Mouse (Mus musculus): ENCODE data around the gene Cd70. TPM values are rescaled to one million over a fixed set of nuclear protein-coding genes. Genes with fewer than 3 reads are reported as not detected.
A peak's percentile ranks its signal among the peaks of the same experiment; 100 is the strongest.

Cd70 gene
- polyA plus RNA-seq, 2 experiments = not detected

GRCm38 (mm10) chr17:57105181-57106034, 44.2 kb downstream of the Cd70 start, which contains the start of gene Tnfsf9:
Tnfsf9 (plus strand) TSS chr17:57105325.
- ATAC-seq (ENCODE audit: low FRiP score, low read depth) = peak; percentile 67
- Histone ChIP-seq H3K27ac (replicated peaks; ENCODE audit: low read depth, low read length) (0 out of 2 replicates have a peak within 1 kb of the TSS, but pooled peaks have one; percentile 3), H3K4me2 (replicated peaks; ENCODE audit: low read depth, low read length, severe bottlenecking) (peak within 1 kb of the TSS; percentile 78), H3K9me3 (ENCODE audit: control insufficient read depth, low read length) (no peaks in the 10 kb centered on the region), H3K36me3 (ENCODE audit: control insufficient read depth, insufficient read depth, low read length) (no peaks in the 10 kb centered on the region), H3K27me3 (ENCODE audit: control insufficient read depth, insufficient read depth, low read length) (no peaks in the 10 kb centered on the region), H3K4me3 (replicated peaks; ENCODE audit: low read length) (peak within 1 kb of the TSS; percentile 68), H3K9ac (ENCODE audit: low read depth, low read length, severe bottlenecking) (peak within 1 kb of the TSS; percentile 79), H3K4me1 (ENCODE audit: control insufficient read depth, insufficient read depth, low read length) (peaks cover 11% of the 10 kb centered on the region)
- 0% methylated on average over 47 of the region's 61 CpGs for WGBS
- peak; percentile 62; the same call in 1 of the 2 replicates for TF ChIP-seq POLR2A (IDR thresholded peaks at IDR 0.05; ENCODE audit: borderline replicate concordance, extremely low read depth, insufficient read depth, insufficient read length)
- DNase-seq (ENCODE audit: low spot score) = peak; percentile 68

- no peak for DNase-seq (ENCODE audit: low spot score)
- no peaks in the 10 kb centered on the region for H3K36me3 ChIP-seq (ENCODE audit: control insufficient read depth, insufficient read depth, low read length)
- H3K4me1 ChIP-seq (ENCODE audit: control insufficient read depth, insufficient read depth, low read length) = peaks cover 11% of the 10 kb centered on the region
- peak overlapping the region; percentile 78 for H3K4me2 ChIP-seq (replicated peaks; ENCODE audit: low read depth, low read length, severe bottlenecking)
- H3K9me3 ChIP-seq (ENCODE audit: control insufficient read depth, low read length) = no peaks in the 10 kb centered on the region
- no peak for TF ChIP-seq POLR2A (IDR thresholded peaks at IDR 0.05; ENCODE audit: borderline replicate concordance, extremely low read depth, insufficient read depth, insufficient read length)
- no peaks in the 10 kb centered on the region for H3K27me3 ChIP-seq (ENCODE audit: control insufficient read depth, insufficient read depth, low read length)
- peak overlapping the region; percentile 79; the same call in 1 of the 2 replicates for H3K9ac ChIP-seq (ENCODE audit: low read depth, low read length, severe bottlenecking)
- ATAC-seq (ENCODE audit: low FRiP score, low read depth) = no peak
- WGBS = 40% methylated on average over 4 of the region's 4 CpGs
- H3K27ac ChIP-seq (replicated peaks; ENCODE audit: low read depth, low read length) = no peak overlapping the region
- H3K4me3 ChIP-seq (replicated peaks; ENCODE audit: low read length) = peak overlapping the region; percentile 68
Measured at GRCm38 (mm10) chr17:57104496-57104895, 45.1 kb downstream of the Cd70 start.

- WGBS = 80% methylated on average over 2 of the region's 2 CpGs
- TF ChIP-seq POLR2A (IDR thresholded peaks at IDR 0.05; ENCODE audit: borderline replicate concordance, extremely low read depth, insufficient read depth, insufficient read length) = no peak
Measured at GRCm38 (mm10) chr17:57102276-57102675, 47.3 kb downstream of the Cd70 start.

GRCm38 (mm10) chr17:57099629-57100325, 49.8 kb downstream of the Cd70 start:
- 12% methylated on average over 10 of the region's 10 CpGs for WGBS
- Histone ChIP-seq H3K9ac (ENCODE audit: low read depth, low read length, severe bottlenecking) (no peak overlapping the region), H3K27ac (replicated peaks; ENCODE audit: low read depth, low read length) (no peak overlapping the region), H3K4me2 (replicated peaks; ENCODE audit: low read depth, low read length, severe bottlenecking) (no peak overlapping the region), H3K9me3 (ENCODE audit: control insufficient read depth, low read length) (no peaks in the 10 kb centered on the region), H3K27me3 (ENCODE audit: control insufficient read depth, insufficient read depth, low read length) (no peaks in the 10 kb centered on the region), H3K36me3 (ENCODE audit: control insufficient read depth, insufficient read depth, low read length) (no peaks in the 10 kb centered on the region), H3K4me3 (replicated peaks; ENCODE audit: low read length) (no peak overlapping the region), H3K4me1 (ENCODE audit: control insufficient read depth, insufficient read depth, low read length) (peaks cover 6% of the 10 kb centered on the region)
- DNase-seq (ENCODE audit: low spot score) (no peak), ATAC-seq (ENCODE audit: low FRiP score, low read depth) (no peak)
- no peak for TF ChIP-seq POLR2A (IDR thresholded peaks at IDR 0.05; ENCODE audit: borderline replicate concordance, extremely low read depth, insufficient read depth, insufficient read length)

More at GRCm38 (mm10) chr17:57102276-57102675, 47.3 kb downstream of the Cd70 start:
- H3K4me3 ChIP-seq (replicated peaks; ENCODE audit: low read length) = no peak overlapping the region
- ATAC-seq (ENCODE audit: low FRiP score, low read depth) (no peak), DNase-seq (ENCODE audit: low spot score) (no peak)
- no peaks in the 10 kb centered on the region for H3K9me3 ChIP-seq (ENCODE audit: control insufficient read depth, low read length)
- H3K4me1 ChIP-seq (ENCODE audit: control insufficient read depth, insufficient read depth, low read length) = peaks cover 11% of the 10 kb centered on the region
- no peak overlapping the region for H3K4me2 ChIP-seq (replicated peaks; ENCODE audit: low read depth, low read length, severe bottlenecking)
- no peaks in the 10 kb centered on the region for H3K36me3 ChIP-seq (ENCODE audit: control insufficient read depth, insufficient read depth, low read length)
- H3K27ac ChIP-seq (replicated peaks; ENCODE audit: low read depth, low read length) = no peak overlapping the region
- no peak overlapping the region for H3K9ac ChIP-seq (ENCODE audit: low read depth, low read length, severe bottlenecking)
- no peaks in the 10 kb centered on the region for H3K27me3 ChIP-seq (ENCODE audit: control insufficient read depth, insufficient read depth, low read length)

- H3K4me1 ChIP-seq (ENCODE audit: control insufficient read depth, insufficient read depth, low read length) = no peaks in the 10 kb centered on the region
- 72% methylated on average over 5 of the region's 5 CpGs for WGBS
- H3K27ac ChIP-seq (replicated peaks; ENCODE audit: low read depth, low read length) = no peak overlapping the region
- no peaks in the 10 kb centered on the region for H3K9me3 ChIP-seq (ENCODE audit: control insufficient read depth, low read length)
- no peak for TF ChIP-seq POLR2A (IDR thresholded peaks at IDR 0.05; ENCODE audit: borderline replicate concordance, extremely low read depth, insufficient read depth, insufficient read length)
- no peak overlapping the region for H3K9ac ChIP-seq (ENCODE audit: low read depth, low read length, severe bottlenecking)
- H3K4me2 ChIP-seq (replicated peaks; ENCODE audit: low read depth, low read length, severe bottlenecking) = no peak overlapping the region
- no peak for ATAC-seq (ENCODE audit: low FRiP score, low read depth)
- H3K36me3 ChIP-seq (ENCODE audit: control insufficient read depth, insufficient read depth, low read length) = no peaks in the 10 kb centered on the region
- no peak overlapping the region for H3K4me3 ChIP-seq (replicated peaks; ENCODE audit: low read length)
- no peak for DNase-seq (ENCODE audit: low spot score)
- H3K27me3 ChIP-seq (ENCODE audit: control insufficient read depth, insufficient read depth, low read length) = no peaks in the 10 kb centered on the region
Measured at GRCm38 (mm10) chr17:57098321-57098720, 51.3 kb downstream of the Cd70 start.
